Mouse (Mus musculus): Measurements from ENCODE around the gene Sardh. TPM values are rescaled to one million over a fixed set of nuclear protein-coding genes. Genes with fewer than 3 reads are reported as not detected.

The Sardh gene
- polyA plus RNA-seq, 1 experiment = 4.7 TPM

DNA sequence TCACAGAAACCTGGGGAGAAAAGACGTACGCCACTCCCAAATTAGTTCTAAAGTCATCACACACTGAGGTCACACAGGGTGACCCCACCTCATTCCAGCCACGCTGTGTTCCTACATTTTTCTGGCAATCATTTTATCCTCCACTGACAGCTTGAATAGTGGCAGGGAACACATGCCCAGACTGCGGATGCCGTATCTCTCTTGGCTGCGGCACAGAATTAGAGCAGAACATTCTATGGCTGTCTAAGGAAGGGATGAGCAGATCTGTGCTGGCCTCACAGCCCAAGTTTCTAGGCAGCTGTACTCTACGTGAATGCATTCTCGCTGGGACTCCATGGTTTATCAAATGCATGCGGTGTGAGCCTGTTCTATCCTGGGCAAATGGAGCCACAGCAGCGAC, 42.5 kb downstream of the Sardh start:
- TF ChIP-seq CTCF (IDR thresholded peaks at IDR 0.05; ENCODE audit: borderline replicate concordance, extremely low read depth, insufficient read depth, insufficient read length) = no peak
- TF ChIP-seq POLR2A (IDR thresholded peaks at IDR 0.05; ENCODE audit: borderline replicate concordance, extremely low read depth, insufficient read depth, insufficient read length, poor library complexity, severe bottlenecking) = no peak
- peak; percentile 43 for DNase-seq (ENCODE audit: low read depth)

DNA sequence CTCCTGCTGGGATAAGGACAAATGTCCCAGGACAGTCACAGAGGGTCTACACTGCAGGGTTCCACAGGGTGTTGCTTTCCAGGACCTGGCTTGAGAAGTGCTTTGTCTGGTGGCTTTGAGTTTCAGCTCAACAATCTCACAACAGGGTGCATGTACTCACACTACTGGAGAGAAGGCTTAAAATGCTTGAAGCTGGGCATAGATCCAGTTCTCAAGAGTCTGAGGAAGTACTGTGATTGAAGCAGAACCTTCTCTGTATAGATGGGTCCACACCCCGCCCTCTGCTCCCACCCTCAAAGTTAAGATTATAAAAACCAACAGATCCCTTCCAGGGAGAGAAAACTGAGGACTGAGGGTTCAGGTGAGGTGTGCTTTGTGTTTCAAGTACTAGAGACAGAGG, 47.6 kb downstream of the Sardh start:
- TF ChIP-seq CTCF (IDR thresholded peaks at IDR 0.05; ENCODE audit: borderline replicate concordance, extremely low read depth, insufficient read depth, insufficient read length) (no peak), POLR2A (IDR thresholded peaks at IDR 0.05; ENCODE audit: borderline replicate concordance, extremely low read depth, insufficient read depth, insufficient read length, poor library complexity, severe bottlenecking) (no peak)
- no peak for DNase-seq (ENCODE audit: low read depth)

DNA sequence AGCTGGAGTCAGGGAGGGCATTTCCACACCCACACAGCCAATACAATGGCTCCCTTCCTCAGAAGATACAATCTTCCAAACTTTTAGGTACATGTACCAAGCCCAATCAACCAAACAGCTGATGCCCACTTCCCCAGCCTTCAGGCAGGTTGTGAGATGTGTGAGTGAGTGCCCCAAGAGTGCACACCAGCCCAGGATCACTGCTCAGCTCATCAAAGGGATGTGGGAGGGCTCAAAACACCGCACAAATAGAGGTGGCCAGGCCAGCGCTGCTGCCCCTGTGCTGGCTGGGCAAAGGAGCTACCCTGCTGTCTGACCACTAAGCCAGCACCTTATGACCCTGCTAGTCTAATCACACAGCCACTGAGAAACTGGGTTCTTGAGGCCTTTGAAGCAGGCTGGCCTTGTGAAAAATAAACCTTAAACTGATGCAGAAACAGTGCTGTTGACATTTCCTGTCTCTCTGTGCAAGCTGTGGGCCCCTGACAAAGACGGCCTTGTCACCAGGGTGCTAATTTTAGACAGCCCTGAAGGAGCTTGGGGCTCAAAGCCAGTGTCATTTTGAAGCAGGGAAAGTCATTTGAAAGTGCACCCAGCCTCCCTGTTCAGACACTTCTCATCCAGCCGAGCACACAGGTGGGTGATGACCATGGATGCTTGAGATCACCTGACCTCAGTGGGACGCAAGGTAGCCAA, 49.4 kb downstream of the Sardh start:
- DNase-seq (ENCODE audit: low read depth) = no peak

DNA sequence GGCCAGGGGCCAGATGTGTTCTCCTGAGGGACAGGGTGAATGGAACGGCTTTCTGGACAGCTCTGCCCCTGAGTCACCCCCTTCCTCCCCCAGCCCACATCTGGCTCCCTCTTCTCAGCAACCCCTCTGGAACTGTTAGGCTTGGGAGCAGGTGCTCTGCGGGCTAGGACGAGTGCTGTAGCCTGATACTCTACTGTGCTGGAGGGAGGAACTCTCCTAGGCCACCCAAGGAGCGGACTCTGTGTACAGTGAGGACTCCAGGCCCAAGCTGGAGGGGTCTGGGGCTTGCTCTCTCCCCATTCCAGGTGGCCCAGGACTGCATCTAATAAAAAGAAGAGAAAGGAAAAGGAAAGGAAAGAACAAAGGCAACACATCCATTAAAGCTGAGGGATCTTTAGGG, 58.1 kb downstream of the Sardh start:
- no peak for DNase-seq (ENCODE audit: low read depth)
- TF ChIP-seq CTCF (IDR thresholded peaks at IDR 0.05; ENCODE audit: borderline replicate concordance, extremely low read depth, insufficient read depth, insufficient read length) = no peak
- TF ChIP-seq POLR2A (IDR thresholded peaks at IDR 0.05; ENCODE audit: borderline replicate concordance, extremely low read depth, insufficient read depth, insufficient read length, poor library complexity, severe bottlenecking) = no peak

More for the DNA sequence above, 49.4 kb downstream of the Sardh start:
- TF ChIP-seq CTCF (IDR thresholded peaks at IDR 0.05; ENCODE audit: borderline replicate concordance, extremely low read depth, insufficient read depth, insufficient read length) (no peak), POLR2A (IDR thresholded peaks at IDR 0.05; ENCODE audit: borderline replicate concordance, extremely low read depth, insufficient read depth, insufficient read length, poor library complexity, severe bottlenecking) (no peak)

DNA sequence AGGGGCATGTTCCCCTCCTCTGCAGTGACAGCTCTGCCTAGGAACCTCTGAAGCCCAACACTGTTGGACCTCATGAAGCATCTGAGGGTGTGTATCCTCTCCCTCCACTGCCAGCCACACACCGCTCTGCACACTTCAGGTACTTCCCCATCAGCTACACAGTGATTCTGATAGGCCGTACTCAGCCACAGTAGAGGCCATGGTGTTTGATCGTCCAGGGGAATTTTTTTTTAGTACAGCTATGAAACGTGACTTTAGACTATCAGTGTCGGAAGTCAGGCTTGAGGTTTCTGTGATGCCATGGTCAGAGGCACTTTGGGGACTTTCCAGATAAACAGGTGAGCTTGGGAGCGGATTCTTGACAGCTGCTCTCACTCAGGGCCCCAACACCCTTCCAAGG, 60.6 kb downstream of the Sardh start:
- no peak for TF ChIP-seq POLR2A (IDR thresholded peaks at IDR 0.05; ENCODE audit: borderline replicate concordance, extremely low read depth, insufficient read depth, insufficient read length, poor library complexity, severe bottlenecking)
- TF ChIP-seq CTCF (IDR thresholded peaks at IDR 0.05; ENCODE audit: borderline replicate concordance, extremely low read depth, insufficient read depth, insufficient read length) = no peak
- DNase-seq (ENCODE audit: low read depth) = no peak

DNA sequence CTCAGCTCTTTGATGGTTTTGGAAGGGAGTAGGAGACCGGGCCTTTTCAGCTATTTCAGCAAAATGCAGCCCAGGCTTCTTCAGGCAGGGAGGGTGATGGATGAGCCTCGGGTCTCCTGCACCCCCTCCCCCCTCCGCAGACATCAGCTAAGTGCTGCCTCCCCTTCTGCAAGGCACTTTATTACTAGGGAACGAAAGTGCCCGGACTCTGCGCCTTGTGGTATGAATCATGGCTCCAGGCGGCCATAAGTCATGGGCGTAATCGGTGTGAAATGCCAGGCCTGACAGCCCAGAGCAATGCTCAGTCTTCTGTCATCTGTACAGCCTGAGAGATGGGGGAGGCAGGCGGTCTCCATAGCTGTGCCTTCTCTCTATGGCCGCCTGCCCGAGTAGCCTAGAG, 64.4 kb downstream of the Sardh start:
- no peak for DNase-seq (ENCODE audit: low read depth)
- TF ChIP-seq CTCF (IDR thresholded peaks at IDR 0.05; ENCODE audit: borderline replicate concordance, extremely low read depth, insufficient read depth, insufficient read length) = no peak
- TF ChIP-seq POLR2A (IDR thresholded peaks at IDR 0.05; ENCODE audit: borderline replicate concordance, extremely low read depth, insufficient read depth, insufficient read length, poor library complexity, severe bottlenecking) = no peak

DNA sequence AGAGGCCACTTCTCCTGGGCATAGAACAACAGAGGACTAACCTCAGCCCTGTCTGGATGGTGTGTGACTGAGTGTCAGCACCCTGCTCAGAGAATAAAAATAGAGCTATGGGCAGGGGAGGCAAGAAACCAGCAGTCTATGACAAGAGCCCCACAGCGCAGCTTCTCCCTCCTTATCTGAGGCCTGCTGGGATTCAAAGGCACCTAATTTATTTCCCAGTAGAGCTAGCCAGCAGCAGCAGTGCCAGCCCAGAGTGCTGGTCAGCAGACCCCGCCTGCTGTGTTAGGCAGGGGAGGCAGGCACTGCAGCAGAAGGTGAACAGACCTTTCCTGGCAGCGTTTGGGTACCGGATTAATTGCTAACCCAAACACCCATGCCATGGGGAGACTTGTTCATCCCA, 66.2 kb downstream of the Sardh start:
- no peak for TF ChIP-seq CTCF (IDR thresholded peaks at IDR 0.05; ENCODE audit: borderline replicate concordance, extremely low read depth, insufficient read depth, insufficient read length)
- no peak for TF ChIP-seq POLR2A (IDR thresholded peaks at IDR 0.05; ENCODE audit: borderline replicate concordance, extremely low read depth, insufficient read depth, insufficient read length, poor library complexity, severe bottlenecking)
- DNase-seq (ENCODE audit: low read depth) = no peak

DNA sequence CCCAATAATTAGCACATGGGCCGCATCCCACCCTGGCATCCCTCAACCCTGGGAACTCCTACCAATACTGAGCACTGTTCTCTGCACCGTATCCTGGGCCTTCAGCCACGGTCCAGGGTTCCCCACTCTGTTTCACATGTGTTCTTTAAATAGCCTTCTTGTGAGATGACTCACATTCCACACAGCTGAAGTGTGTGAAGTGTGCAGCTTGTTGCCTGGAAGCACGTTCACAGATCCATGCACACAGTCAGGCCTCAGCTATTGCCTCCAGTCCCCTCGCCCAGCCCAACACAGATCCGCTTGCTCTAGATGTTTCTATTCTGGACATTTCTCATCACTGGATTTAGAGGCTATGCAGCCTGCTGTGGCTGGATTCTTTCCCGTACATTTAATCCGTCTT, 69.0 kb downstream of the Sardh start:
- DNase-seq (ENCODE audit: low read depth) = no peak
- no peak for TF ChIP-seq CTCF (IDR thresholded peaks at IDR 0.05; ENCODE audit: borderline replicate concordance, extremely low read depth, insufficient read depth, insufficient read length)
- TF ChIP-seq POLR2A (IDR thresholded peaks at IDR 0.05; ENCODE audit: borderline replicate concordance, extremely low read depth, insufficient read depth, insufficient read length, poor library complexity, severe bottlenecking) = no peak

DNA sequence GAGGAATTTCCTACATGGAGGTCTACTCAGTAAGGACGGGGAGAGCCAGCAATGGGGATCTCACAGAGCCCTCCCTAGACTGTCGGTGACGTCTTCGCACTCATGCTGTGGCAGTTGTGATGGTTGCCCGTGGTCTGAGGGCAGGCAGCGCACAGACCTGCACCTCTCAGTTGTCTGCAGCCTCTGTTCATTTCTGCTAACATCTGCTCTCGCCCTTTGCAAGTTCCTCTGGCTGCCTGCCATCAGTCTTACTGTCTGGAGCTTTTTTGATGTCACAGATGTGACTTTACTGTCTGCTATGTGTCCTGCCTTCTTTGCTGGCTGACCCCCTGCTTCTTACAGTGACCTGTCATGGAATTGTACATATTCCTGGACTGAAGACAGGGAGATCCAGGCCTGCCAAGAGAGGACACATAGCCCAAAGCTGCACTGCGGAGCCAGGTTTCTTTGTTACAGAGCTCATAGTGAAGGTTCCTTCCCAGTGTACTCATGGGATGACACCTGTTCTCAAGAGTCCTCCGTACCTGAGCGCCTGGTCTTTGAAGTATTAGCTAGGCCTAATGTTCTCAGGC, 72.4 kb downstream of the Sardh start:
- DNase-seq (ENCODE audit: low read depth) = peak; percentile 31
- TF ChIP-seq POLR2A (IDR thresholded peaks at IDR 0.05; ENCODE audit: borderline replicate concordance, extremely low read depth, insufficient read depth, insufficient read length, poor library complexity, severe bottlenecking) (no peak), CTCF (IDR thresholded peaks at IDR 0.05; ENCODE audit: borderline replicate concordance, extremely low read depth, insufficient read depth, insufficient read length) (no peak)

DNA sequence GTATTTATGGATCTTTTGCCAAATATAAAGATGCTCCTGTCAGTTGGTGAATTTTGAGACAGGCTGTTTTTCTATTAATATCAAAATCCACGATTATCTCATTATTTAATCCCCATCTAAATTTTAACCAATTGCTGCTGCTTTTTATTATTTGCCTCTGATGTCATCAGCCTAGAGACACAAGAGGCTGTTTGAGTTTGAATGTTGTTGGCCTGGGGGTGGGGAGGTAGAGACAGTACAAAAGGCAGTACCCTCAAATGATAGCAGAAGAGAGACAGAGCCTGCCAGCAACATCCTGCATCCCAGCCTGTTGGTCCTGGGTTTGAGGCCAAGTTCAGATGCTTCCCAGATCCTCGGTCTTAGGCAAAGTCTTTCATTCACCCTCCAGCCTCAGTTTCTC, 73.9 kb downstream of the Sardh start:
- DNase-seq (ENCODE audit: low read depth) = no peak
- no peak for TF ChIP-seq POLR2A (IDR thresholded peaks at IDR 0.05; ENCODE audit: borderline replicate concordance, extremely low read depth, insufficient read depth, insufficient read length, poor library complexity, severe bottlenecking)
- TF ChIP-seq CTCF (IDR thresholded peaks at IDR 0.05; ENCODE audit: borderline replicate concordance, extremely low read depth, insufficient read depth, insufficient read length) = no peak

DNA sequence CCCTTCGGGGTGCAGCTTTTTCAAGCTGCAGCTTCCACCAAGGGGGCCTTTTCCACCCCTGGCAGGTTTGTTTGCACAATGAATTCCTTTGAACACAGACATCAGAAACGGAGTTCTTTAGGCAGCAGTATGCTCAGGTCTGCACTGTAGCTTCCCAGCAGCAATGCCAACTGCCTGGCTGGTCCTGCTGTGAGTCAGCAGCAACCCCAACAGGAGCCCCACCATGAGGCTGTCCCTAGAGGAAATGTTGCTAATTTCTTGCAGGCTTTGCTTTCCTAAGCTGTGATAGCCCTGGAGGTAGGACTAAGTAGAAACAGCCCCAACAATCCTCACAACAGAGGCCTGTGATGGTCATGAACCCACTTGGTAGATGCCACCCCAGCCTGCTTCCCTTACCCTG, 81.1 kb downstream of the Sardh start:
- TF ChIP-seq POLR2A (IDR thresholded peaks at IDR 0.05; ENCODE audit: borderline replicate concordance, extremely low read depth, insufficient read depth, insufficient read length, poor library complexity, severe bottlenecking) = no peak
- no peak for TF ChIP-seq CTCF (IDR thresholded peaks at IDR 0.05; ENCODE audit: borderline replicate concordance, extremely low read depth, insufficient read depth, insufficient read length)
- DNase-seq (ENCODE audit: low read depth) = no peak

DNA sequence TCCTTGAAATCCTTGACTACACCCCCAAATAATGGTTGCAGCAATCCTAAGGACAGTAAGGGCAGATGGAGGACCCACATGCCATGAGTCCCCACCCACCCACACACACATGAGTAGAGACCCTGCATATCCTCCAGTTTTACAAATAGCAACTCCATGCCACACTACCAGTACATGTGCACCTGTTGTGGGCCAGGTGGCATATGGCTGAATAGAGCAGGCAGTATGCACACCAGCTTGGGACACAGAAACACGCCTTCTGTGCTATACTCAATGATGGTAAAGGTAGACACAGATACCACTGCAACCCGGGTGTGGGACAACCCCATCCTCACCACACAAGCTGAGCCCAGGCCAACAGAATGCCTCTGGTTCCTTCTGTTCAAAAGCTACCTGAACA, 82.1 kb downstream of the Sardh start:
- TF ChIP-seq CTCF (IDR thresholded peaks at IDR 0.05; ENCODE audit: borderline replicate concordance, extremely low read depth, insufficient read depth, insufficient read length) (no peak), POLR2A (IDR thresholded peaks at IDR 0.05; ENCODE audit: borderline replicate concordance, extremely low read depth, insufficient read depth, insufficient read length, poor library complexity, severe bottlenecking) (no peak)

More for the DNA sequence above, 82.1 kb downstream of the Sardh start:
- DNase-seq (ENCODE audit: low read depth) = no peak

Measured in brain, embryonic 14.5 days (tissue).